Mouse (Mus musculus) embryonic stem cell, embryonic (primary cell): ENCODE measurements around the gene Ptprd.

Experiments used
- CTCF ChIA-PET, 4 experiments: fragments of 300-600 bp in 2 of 4; fragments of 350-600 bp in 2 of 4; sonication (Branson Sonifier 250); formaldehyde crosslinking; loops; one replicate each; lab custom pipeline; 2022; ENCODE audit warnings: inconsistent platforms in 2 of 4; lab: Charles Lee
- POLR2A ChIA-PET, 4 experiments: fragments of 300-600 bp in 2 of 4; fragments of 350-600 bp in 2 of 4; sonication (Branson Sonifier 250); formaldehyde crosslinking; loops; one replicate each; lab custom pipeline; 2022; ENCODE audit warnings: antibody characterized with exemption in 4 of 4, inconsistent platforms in 1 of 4; lab: Charles Lee

Ptprd gene

DNA sequence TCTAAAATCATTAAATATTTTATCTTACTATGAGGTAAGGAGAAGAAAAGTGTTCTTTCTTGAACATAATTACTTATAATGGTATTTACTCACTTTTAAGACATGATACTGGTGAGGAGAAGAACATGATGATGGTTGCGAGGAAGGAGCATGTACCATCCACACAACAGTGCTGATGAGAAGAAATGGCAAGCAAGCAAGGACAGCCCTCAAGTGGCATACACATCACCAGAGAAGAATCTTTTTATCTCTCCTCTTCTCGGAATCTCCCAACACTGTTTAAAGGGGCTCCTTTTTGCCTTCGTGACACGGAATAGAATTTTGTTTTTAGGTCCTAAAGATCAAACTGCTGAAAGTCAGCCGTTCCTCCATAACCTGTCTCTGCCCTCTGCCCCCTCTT lies 1973.2 kb downstream of the Ptprd start:
- ChIA-PET POLR2A (no interaction called here), CTCF (no interaction called here)

DNA sequence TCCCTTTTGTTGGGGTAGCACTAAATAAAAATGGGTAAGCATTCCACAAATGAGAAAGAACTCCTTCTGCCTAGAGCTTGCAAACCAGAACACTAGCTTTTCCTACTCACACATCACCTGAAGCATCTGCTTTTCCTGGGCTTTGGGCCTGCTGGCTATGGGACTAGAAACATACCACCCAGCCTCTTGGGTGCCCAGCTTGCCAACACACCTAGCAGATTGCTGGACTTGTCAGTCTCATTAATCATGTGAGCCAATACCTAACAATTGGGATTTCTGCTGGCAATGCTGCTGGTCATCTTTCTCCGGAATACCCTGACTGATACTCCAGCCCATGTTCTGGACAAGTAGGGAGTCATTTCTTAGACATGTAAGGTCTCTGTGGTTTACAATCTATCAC lies 1973.9 kb downstream of the Ptprd start:
- CTCF ChIA-PET: no interaction called here
- POLR2A ChIA-PET: no interaction called here

DNA sequence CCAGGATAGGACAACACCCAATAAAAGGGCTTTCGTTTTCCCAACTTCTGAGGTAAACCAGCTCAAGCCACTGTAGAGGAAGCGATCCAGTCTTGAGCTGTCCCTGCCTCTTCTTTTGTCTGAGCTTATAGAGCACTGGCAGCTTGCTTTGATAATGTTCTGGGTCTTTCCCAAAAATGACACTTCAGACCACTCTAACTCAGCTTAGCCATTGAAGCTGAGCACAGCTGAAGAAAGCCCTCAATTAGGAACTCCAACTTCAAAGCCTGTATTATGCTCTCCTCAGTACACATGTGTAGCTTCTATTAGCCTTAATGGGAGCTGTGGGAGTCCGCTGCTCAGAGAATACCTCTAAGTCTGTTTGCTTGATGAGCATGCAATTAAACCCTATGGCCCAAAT lies 1988.0 kb downstream of the Ptprd start:
- CTCF ChIA-PET: no interaction called here
- POLR2A ChIA-PET: no interaction called here

DNA sequence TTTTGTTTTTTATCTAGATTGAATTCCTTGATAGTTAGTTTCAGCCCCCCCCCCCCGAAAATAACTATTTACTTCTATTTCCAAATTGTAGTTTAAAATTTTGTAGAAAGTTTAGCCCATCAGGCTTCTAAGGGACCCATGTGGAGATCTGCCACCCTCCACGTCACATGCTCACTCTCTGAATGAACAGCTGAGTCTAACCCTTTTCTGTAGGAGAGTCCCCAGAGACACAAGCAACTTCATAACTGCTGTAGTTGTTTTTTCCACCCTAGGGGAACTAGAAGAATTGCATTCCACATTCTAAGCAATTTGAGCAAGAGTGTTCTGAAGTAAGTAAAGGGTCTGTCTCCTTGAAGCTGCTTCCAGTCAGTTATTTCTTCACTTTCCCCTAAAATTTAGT lies 1989.2 kb downstream of the Ptprd start:
- ChIA-PET CTCF (no interaction called here), POLR2A (no interaction called here)

DNA sequence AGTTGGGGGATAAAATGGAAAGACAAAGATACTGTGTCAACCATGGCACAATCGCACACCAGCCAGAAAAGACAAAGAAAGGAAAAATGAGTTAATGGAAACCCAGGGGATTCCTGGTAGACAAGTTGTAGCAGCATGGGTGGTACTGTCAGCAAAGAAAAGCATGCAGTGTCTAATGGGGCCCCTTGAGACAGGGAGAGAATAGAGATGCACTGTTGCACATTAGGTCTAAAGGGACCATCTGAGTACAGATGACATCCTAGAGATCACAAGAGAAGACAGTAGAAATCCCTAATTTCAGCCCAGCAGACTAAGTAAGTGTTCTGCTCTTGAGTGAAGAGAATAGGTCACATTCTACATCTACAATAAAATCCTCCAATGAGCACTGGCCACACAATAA lies 1993.7 kb downstream of the Ptprd start:
- ChIA-PET POLR2A (no interaction called here), CTCF (no interaction called here)

DNA sequence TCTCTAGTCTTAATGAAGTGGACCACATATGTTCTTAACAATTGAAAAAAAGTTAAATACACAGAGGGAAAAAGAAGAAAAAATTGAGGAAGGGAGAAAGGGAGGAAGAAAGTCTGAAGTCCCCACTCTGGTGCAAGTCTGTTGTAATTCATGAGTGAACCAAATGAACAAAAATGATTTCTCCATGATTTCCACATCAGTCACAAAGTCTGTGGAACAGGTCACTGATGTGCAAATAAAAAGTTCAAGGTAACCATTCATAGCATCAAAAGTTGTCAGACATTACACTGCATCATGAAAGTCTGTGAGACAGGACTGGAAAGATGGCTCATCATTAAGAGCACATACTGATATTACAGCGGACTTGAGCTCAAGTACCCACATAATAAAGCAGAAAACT lies 1996.6 kb downstream of the Ptprd start:
- ChIA-PET CTCF (no interaction called here), POLR2A (no interaction called here)

DNA sequence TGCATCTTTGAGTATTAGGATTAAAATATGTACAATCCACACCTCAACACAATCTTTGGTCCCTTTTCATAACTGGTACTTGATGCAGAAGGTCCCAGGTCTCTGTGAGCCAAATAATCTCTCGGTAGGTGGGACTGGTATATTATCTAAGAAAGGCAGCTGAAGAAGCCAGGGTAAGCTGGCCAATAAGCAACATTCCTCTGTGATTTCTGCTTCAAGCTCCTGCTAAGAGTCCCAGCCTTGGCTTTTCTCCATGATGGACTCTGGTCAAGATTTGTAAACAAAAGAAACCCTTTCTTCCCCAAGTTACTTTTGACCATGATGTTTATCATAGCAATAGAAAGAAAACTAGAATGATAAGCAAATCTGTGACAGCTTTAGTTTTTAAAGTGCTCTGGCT lies 2012.4 kb downstream of the Ptprd start:
- POLR2A ChIA-PET: no interaction called here
- CTCF ChIA-PET: no interaction called here

DNA sequence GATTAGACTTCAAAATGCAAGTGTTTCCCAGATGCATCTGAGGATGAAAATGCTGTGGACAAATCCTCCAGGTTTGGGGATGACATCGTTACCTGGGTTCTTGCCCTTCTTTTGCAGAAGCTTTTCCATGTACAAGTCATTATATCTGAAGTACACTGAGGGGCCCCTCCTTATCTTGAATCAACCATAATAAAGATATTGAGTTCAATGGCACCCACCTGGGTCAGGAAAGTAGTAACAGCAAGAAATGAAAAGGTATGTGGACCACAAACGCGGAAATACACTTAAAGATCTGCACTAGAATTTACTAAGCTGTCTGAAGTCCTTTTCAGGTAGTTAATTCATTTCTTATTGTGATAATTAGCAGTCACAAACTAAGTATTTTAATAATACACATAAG lies 2017.0 kb downstream of the Ptprd start:
- ChIA-PET POLR2A (no interaction called here), CTCF (no interaction called here)

DNA sequence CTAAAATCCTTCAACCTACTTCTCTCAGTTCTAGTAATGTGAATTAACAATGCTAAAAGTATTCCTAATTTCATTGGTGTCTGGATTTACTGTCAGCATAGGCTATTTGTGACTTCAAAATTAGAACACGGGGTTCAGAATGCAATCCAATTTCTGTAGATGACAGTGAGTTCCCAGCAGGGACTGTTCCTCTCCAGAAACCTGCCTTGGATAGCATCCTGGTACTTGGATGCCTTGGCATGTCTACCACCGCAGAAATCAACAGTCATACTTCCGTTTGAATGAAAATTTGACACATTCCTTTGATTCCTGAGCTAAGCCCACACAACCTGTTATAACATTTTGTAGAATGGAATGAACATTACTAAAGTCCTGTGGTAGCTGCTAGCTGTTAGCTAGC lies 2018.3 kb downstream of the Ptprd start:
- CTCF ChIA-PET: no interaction called here
- POLR2A ChIA-PET: no interaction called here

DNA sequence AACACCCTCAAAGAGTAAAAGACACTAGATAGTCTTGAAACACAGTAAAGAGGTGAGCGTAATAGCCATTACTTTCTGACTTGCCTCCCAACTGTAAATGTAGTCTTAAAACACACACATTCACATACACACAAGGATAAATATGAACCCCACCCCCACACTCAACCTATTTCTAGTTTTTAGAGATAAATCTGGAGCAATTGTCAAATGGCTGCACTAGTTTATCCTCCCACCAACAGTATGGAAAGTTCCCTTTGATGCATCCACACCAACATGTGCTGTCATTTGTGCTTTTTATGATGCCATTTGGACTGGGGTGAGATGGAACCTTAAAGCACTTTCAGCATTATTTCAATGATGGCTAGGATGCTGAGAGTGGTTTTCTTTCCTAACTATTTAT lies 2019.7 kb downstream of the Ptprd start:
- ChIA-PET POLR2A (no interaction called here), CTCF (no interaction called here)

DNA sequence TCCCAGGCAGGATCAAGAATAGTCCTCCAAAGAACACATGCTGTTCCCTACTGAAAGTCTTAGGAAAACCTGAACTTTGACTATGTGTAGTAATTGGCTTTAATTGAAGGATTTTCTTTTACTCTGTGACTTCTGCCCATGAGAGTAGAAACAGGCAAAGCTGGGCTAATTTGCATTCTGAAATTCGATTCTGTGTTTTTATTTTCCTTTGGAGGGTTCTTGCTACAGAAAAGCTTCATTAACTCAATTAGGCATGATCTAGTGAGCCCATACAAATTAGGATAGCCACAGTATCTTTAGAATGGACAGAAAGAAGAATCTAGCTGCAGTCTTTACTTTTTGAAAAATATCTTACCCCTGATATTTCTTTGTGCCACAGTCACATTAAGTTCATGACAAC lies 2021.0 kb downstream of the Ptprd start:
- ChIA-PET CTCF (no interaction called here), POLR2A (interaction anchor here in 1 of 4 experiments (1.0 kb wide), 1 partner anchor 634 kb away, joined by 3 read pairs; no protein-coding TSS in a partner anchor)

DNA sequence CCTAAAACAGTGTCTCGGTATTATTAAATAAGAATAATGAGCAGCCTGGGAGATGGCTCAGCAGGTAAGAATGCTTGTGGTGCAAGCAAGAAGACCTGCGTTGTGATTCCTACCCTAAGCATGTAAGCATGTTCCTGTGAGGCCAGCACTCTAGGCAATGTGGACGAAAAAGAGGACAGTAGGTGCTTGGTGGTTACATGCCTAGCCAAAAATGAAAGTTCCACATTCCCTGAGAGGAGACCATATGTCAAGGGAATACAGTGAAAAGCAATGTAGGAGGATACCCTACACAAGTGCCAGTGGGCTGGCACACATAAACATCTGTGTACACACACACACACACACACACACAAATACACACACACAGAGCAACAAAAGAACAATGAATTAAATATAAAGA lies 2028.7 kb downstream of the Ptprd start:
- POLR2A ChIA-PET: no interaction called here
- CTCF ChIA-PET: no interaction called here

DNA sequence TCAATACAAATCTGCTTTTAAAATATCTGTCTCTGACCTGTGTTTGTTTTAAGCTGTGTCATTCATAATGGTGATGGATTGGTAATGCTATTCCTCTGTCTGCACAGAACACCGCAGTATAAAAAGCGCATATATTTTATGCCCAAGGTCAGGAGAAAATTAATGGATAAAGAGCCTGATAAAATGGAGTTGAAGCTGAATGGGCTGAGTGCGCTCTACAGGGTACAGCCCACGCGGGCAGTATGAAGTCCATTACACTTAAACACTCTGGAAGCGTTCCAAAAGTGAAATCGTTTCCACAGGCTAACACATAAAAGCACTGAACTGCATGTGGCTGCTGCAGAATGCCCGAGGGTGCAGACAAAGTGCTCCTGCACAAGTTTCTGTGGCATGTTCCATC lies 2032.3 kb downstream of the Ptprd start:
- POLR2A ChIA-PET: no interaction called here
- CTCF ChIA-PET: no interaction called here

DNA sequence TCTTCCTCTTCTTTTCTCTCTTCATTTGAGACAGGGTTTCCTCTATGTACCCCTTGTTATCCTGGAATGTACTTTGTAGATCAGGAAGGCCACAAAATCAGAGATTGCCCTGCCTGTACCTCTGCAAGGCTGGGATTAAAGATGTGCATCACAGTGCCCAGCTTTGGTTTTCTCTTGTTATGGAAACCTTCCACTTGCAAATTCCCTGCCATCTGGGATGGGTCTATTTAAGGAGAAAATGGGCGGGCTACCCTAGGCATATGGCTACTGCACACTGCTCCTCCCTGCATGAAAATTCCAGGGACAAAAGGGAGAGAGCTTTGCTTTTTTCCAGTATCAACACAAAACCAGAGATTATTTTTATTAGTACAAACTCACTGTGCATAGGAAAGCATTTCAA lies 2036.7 kb downstream of the Ptprd start:
- POLR2A ChIA-PET: no interaction called here
- CTCF ChIA-PET: no interaction called here

DNA sequence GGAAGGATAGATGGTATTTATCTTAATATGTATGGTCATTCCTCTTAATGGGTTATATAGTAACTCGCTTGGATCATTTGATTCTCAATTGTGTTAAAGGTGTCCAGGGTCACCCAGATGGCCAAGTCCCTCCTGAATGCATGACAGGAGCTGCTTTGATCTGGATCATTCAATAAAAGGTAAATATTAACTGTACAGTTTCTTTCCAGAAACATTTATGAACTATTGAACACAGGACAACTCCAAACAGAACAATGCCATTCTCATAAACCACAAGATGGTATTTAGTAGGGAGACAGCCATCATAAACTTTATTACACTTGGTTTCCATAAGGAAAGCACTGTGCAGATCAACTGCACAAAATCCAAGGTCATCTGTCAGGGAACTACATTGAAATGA lies 2056.0 kb downstream of the Ptprd start:
- ChIA-PET POLR2A (no interaction called here), CTCF (no interaction called here)

DNA sequence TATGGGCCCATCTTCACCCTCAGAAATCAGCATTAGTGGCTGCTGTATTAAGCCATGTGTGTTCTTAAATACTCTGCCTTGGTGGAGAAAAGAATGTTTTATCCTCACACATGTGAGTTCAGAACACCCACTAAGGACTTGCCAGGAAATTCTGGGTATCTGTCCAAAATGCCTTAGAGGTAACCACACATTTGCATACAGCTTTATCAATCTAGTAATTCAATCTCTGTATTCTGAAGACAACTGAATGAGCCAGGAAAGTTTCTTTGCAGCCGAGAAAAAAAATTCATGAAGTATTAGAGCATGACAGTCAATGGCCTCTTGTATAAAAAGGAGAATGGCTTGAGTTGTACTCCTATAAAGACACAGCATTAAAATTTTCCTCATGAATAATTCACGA lies 2057.6 kb downstream of the Ptprd start:
- POLR2A ChIA-PET: no interaction called here
- CTCF ChIA-PET: no interaction called here

DNA sequence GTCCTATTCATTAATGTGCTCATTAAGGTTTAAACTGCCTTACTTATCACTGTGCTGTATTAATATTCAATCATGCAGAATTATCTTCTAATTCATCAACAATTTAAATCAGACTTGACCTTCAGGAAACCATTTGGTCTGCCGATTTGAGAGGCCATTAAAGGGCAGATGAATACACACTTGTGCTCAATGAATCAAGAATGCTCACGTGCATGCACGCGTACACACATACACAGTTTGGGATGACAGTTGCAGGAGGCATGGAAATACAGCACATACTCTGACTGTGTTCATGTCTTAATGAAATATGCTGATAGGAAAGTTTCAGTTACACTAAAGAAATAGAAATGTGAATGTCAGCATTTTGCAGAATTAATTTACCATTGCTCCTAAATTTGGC lies 2066.8 kb downstream of the Ptprd start:
- ChIA-PET POLR2A (no interaction called here), CTCF (no interaction called here)

DNA sequence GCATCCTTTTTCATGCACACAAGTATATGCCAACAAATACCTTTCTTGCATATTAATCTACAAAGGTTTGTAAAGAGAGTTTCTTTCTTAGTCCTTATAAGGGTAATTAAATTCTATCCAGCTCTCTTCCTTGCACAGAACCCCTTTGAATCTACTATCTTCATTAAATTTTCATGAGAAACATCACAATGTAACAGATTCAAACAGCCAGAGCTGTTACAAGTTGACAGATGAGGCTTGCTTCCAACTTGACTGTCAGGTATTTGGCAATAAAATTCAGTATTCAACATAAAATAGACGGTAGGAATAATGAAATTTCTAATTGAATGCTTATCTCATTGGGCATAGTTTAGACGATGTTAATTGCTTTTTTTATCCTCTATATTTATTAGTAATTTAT lies 2067.4 kb downstream of the Ptprd start:
- ChIA-PET CTCF (no interaction called here), POLR2A (no interaction called here)

DNA sequence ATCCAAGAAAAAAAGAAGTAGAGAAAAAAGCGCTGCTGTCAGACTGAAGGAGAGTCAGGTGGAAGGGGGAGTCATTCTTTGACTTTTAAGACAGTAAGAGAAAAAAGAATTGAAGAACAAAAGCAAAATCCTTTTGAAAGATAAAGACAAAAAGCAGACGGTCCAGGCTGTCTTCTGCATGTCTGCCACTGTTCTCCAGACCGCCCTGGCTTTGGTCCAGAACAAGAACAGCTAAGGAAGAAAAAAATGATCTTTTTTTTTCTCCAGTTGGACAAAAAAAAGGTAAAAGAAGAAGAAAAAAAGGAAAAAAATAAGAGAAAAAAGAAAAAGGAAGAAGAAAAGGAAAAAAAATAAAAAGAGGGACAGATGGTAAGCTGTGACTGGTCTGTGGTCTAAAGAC lies 2073.9 kb downstream of the Ptprd start:
- POLR2A ChIA-PET: no interaction called here
- CTCF ChIA-PET: no interaction called here

DNA sequence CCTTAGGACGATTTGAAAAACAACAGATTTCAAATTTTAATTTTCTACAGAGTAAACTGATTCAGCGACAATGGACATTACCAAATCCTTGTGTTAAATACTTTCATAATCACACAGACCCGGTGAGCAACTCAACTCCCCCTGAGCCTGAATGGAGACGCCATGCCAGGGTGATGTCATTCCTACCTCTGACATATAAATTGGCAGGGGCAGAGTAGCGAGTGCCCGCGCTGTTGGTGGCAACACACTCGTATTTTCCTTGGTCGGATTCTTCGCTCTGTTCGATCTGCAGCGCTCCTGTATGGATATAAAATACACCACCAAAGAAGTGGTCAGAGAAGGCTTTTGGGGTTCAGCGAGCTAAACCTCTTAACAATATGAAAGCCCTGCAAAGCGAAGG lies 2075.1 kb downstream of the Ptprd start:
- ChIA-PET POLR2A (interaction anchor here in 1 of 4 experiments (0.7 kb wide), 1 partner anchor 227 kb away, joined by 3 read pairs; no protein-coding TSS in a partner anchor), CTCF (no interaction called here)

DNA sequence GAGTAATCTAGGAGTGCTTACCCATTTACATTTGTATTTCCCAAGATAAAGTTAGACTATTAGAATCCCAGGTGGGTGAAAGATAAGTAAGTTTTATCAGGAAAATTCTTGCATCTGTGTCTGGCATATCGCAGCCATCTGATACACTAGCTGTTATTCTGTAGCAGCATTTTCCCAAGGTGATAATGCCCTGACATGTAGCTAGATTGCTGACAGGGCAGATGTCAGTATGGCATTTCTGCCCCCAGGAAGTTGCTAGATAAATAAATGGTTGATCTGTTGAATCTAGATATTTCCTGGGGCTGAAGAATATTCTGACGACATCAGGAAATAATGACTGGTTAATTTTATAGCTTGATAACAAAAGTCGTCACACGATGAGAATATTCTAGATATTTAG lies 2119.9 kb downstream of the Ptprd start:
- ChIA-PET CTCF (no interaction called here), POLR2A (no interaction called here)

DNA sequence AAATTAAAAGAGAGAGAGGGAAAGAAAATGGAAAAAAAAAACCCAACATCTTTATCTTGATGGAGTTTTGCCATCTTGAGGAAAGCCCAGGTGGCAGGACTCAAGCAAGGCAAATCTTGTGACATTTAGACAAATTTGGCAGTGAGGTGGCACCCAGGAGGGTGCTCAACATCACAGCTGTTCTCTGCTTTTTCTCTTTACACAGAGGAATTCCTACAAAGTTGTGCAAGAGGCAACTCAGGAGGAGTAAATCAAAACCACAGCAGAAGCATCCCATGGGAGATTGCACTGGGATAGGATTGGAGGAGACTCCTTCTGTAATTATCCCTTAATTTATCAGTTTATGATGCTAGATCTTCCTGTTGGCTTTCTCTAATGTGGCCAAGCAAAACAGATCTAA lies 2121.9 kb downstream of the Ptprd start:
- POLR2A ChIA-PET: no interaction called here
- CTCF ChIA-PET: no interaction called here

DNA sequence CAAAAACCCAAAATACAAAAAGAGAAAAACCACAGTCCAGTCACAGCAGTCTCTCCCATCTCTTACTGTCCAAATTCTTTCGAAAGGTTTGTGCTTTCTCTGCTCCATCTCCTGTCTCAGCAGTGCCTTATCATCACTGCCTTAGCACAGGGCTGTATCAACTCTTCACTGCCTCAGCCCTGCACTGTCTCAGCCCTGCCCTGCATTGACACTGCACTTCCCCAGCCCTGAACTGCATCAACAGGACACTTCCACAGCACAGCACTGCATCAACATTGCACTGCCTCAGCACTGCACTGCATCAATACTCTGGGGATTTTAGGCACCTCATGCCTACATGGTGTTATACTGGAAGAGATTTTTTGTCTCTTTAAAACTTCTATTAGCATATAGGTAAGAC lies 2135.7 kb downstream of the Ptprd start:
- POLR2A ChIA-PET: no interaction called here
- CTCF ChIA-PET: no interaction called here
